Mouse (Mus musculus): ENCODE measurements around the gene Jmjd6.

Jmjd6 gene

GRCm38 (mm10) chr11:116801106-116801505 is 42.1 kb downstream of the Jmjd6 start:
- no peak for DNase-seq

- no peak for DNase-seq
Measured at GRCm38 (mm10) chr11:116799364-116799763, 43.9 kb downstream of the Jmjd6 start.

Data from kidney, adult 11 months (tissue).